Mouse (Mus musculus) macrophage (primary cell): Measurements from ENCODE around the gene Akr1c19. TPM values are rescaled to one million over a fixed set of nuclear protein-coding genes. Genes with fewer than 3 reads are reported as not detected.
"Not testable (repeated sequence)": the region's sequence is repeated elsewhere in the genome, so short reads cannot be mapped to it uniquely, and the experiment has no call there.

Experiments
- H3K27ac ChIP-seq: fragments of 350-480 bp; formaldehyde crosslinking; 2 replicates; pipeline ENCODE4 v1.9.0; 2021
- H3K36me3 ChIP-seq: fragments of 350-480 bp; formaldehyde crosslinking; 2 replicates; pipeline ENCODE4 v1.9.0; 2021; ENCODE audit errors: inconsistent target
- H3K4me3 ChIP-seq: fragments of 350-480 bp; formaldehyde crosslinking; 2 replicates; pipeline ENCODE4 v1.9.0; 2021; ENCODE audit errors: inconsistent target
- H3K79me2 ChIP-seq: fragments of 350-480 bp; formaldehyde crosslinking; 2 replicates; pipeline ENCODE4 v1.9.0; 2021; ENCODE audit errors: inconsistent target
- WGBS: methylation state at CpG from one replicate; pipeline ENCODE4 v1.1.7; 2026; ENCODE audit warnings: inconsistent platforms; ENCODE audit not compliant: missing documents; 5-methylcytosine and 5-hydroxymethylcytosine counted together
- polyA plus RNA-seq: library from polyadenylated mRNA; stranded (reverse); fragments of 250-400 nt; gene quantifications from 3 replicates; pipeline ENCODE4 v1.2.4, GENCODE M21; 2018; ENCODE audit warnings: inconsistent platforms

Akr1c19 gene
- polyA plus RNA-seq, 1 experiment from 2014 or later: not detected

- no peak overlapping the region for H3K4me3 ChIP-seq
- no peaks in the 10 kb centered on the region for H3K79me2 ChIP-seq
- no peak overlapping the region for H3K27ac ChIP-seq
- H3K36me3 ChIP-seq: no peaks in the 10 kb centered on the region
- WGBS: 81% methylated on average over 3 of the region's 3 CpGs
Observed at GRCm38 (mm10) chr13:4233536-4234172, 5.2 kb downstream of the Akr1c19 start.

- WGBS: 11% methylated on average over 13 of the region's 13 CpGs
- Histone ChIP-seq H3K79me2 (no peaks in the 10 kb centered on the region), H3K36me3 (no peaks in the 10 kb centered on the region), H3K4me3 (no peak overlapping the region), H3K27ac (no peak overlapping the region)
Observed at GRCm38 (mm10) chr13:4244861-4245559, 16.5 kb downstream of the Akr1c19 start.

- Histone ChIP-seq H3K4me3 (no peak overlapping the region), H3K36me3 (no peaks in the 10 kb centered on the region), H3K27ac (no peak overlapping the region), H3K79me2 (no peaks in the 10 kb centered on the region)
- WGBS: 82% methylated on average over 3 of the region's 3 CpGs
Observed at GRCm38 (mm10) chr13:4249347-4249746, 20.8 kb downstream of the Akr1c19 start.

- H3K79me2 ChIP-seq, H3K27ac ChIP-seq, H3K4me3 ChIP-seq, H3K36me3 ChIP-seq: not testable (repeated sequence)
Observed at GRCm38 (mm10) chr13:4256894-4257293, 28.4 kb downstream of the Akr1c19 start.

- Histone ChIP-seq H3K79me2 (no peaks in the 10 kb centered on the region), H3K27ac (no peak overlapping the region), H3K4me3 (no peak overlapping the region), H3K36me3 (no peaks in the 10 kb centered on the region)
- WGBS: 91% methylated on average over 6 of the region's 6 CpGs
Observed at GRCm38 (mm10) chr13:4257349-4257748, 28.8 kb downstream of the Akr1c19 start.

GRCm38 (mm10) chr13:4264612-4265011 lies 36.1 kb downstream of the Akr1c19 start:
- WGBS: 94% methylated on average over 3 of the region's 3 CpGs
- H3K79me2 ChIP-seq: no peaks in the 10 kb centered on the region
- H3K36me3 ChIP-seq: no peaks in the 10 kb centered on the region
- H3K27ac ChIP-seq: no peak overlapping the region
- no peak overlapping the region for H3K4me3 ChIP-seq

GRCm38 (mm10) chr13:4265047-4265446 lies 36.5 kb downstream of the Akr1c19 start:
- Histone ChIP-seq H3K27ac (no peak overlapping the region), H3K79me2 (no peaks in the 10 kb centered on the region), H3K36me3 (no peaks in the 10 kb centered on the region), H3K4me3 (no peak overlapping the region)
- WGBS: 100% methylated on average over 2 of the region's 2 CpGs

GRCm38 (mm10) chr13:4265455-4265854 lies 37.0 kb downstream of the Akr1c19 start:
- H3K36me3 ChIP-seq, H3K4me3 ChIP-seq, H3K27ac ChIP-seq, H3K79me2 ChIP-seq: not testable (repeated sequence)
- 100% methylated on average over 2 of the region's 2 CpGs for WGBS

GRCm38 (mm10) chr13:4270860-4271259 lies 42.4 kb downstream of the Akr1c19 start:
- Histone ChIP-seq H3K27ac (no peak overlapping the region), H3K36me3 (no peaks in the 10 kb centered on the region), H3K4me3 (no peak overlapping the region), H3K79me2 (no peaks in the 10 kb centered on the region)

GRCm38 (mm10) chr13:4277526-4277925 lies 49.0 kb downstream of the Akr1c19 start:
- Histone ChIP-seq H3K27ac (no peak overlapping the region), H3K79me2 (no peaks in the 10 kb centered on the region), H3K36me3 (no peaks in the 10 kb centered on the region), H3K4me3 (no peak overlapping the region)
- 100% methylated on average over 2 of the region's 2 CpGs for WGBS

- H3K27ac ChIP-seq: no peak within 1 kb of the TSS
- 43% methylated on average over 4 of the region's 4 CpGs for WGBS
- H3K4me3 ChIP-seq: no peak within 1 kb of the TSS
Observed at GRCm38 (mm10) chr13:4279284-4279683, 50.8 kb downstream of the Akr1c19 start, which contains the start of gene Akr1c12. Gene Akr1c12 (minus strand): TSS chr13:4279433.

GRCm38 (mm10) chr13:4281471-4282412 lies 53.2 kb downstream of the Akr1c19 start:
- WGBS: 29% methylated on average over 7 of the region's 7 CpGs
- no peak overlapping the region for H3K4me3 ChIP-seq
- no peaks in the 10 kb centered on the region for H3K36me3 ChIP-seq
- H3K79me2 ChIP-seq: no peaks in the 10 kb centered on the region
- no peak overlapping the region for H3K27ac ChIP-seq

More at GRCm38 (mm10) chr13:4279284-4279683, 50.8 kb downstream of the Akr1c19 start, which contains the start of gene Akr1c12:
- H3K36me3 ChIP-seq: no peaks in the 10 kb centered on the region
- no peaks in the 10 kb centered on the region for H3K79me2 ChIP-seq

- Histone ChIP-seq H3K36me3 (no peaks in the 10 kb centered on the region), H3K27ac (no peak overlapping the region), H3K4me3 (no peak overlapping the region), H3K79me2 (no peaks in the 10 kb centered on the region)
- 75% methylated on average over 2 of the region's 4 CpGs for WGBS
Observed at GRCm38 (mm10) chr13:4296991-4297390, 68.5 kb downstream of the Akr1c19 start.
